Mouse (Mus musculus) lung, embryonic 16.5 days (tissue): ENCODE measurements around the gene Slc25a28. TPM values are rescaled to one million over a fixed set of nuclear protein-coding genes. Genes with fewer than 3 reads are reported as not detected.

Source experiments
- ATAC-seq: fragments of 200-750 bp; cut with Nextera tagmentation; 2 replicates; pipeline ENCODE4 v1.8.0; 2017; ENCODE audit warnings: low read depth, mild to moderate bottlenecking, moderate library complexity
- H3K27ac ChIP-seq: fragments of 300-500 bp; sonication (generic); 2 replicates; pipeline ENCODE4 v1.5.1; 2014; ENCODE audit warnings: mild to moderate bottlenecking, control low read depth, low read length
- H3K27me3 ChIP-seq: fragments of 300-500 bp; sonication (generic); 2 replicates; pipeline ENCODE4 v1.6.1; 2014; ENCODE audit warnings: low read depth, low read length, mixed read lengths; ENCODE audit not compliant: control insufficient read depth, insufficient read depth
- H3K36me3 ChIP-seq: fragments of 300-500 bp; sonication (generic); 2 replicates; pipeline ENCODE4 v1.6.1; 2014; ENCODE audit warnings: low read length; ENCODE audit not compliant: control insufficient read depth, insufficient read depth
- H3K4me1 ChIP-seq: fragments of 300-500 bp; sonication (generic); replicated peaks from 2 replicates; pipeline ENCODE4 v1.6.1; 2014; ENCODE audit warnings: low read length, mixed read lengths; ENCODE audit not compliant: control insufficient read depth, insufficient read depth
- H3K4me2 ChIP-seq: fragments of 300-500 bp; sonication (generic); 2 replicates; pipeline ENCODE4 v1.6.1; 2014; ENCODE audit warnings: low read depth, low read length, control low read depth
- H3K4me3 ChIP-seq: fragments of 300-500 bp; sonication (generic); 2 replicates; pipeline ENCODE4 v1.5.1; 2014; ENCODE audit warnings: mild to moderate bottlenecking, low read length, control low read depth
- H3K9ac ChIP-seq: fragments of 300-500 bp; sonication (generic); 2 replicates; pipeline ENCODE4 v1.6.1; 2014; ENCODE audit warnings: low read length, control low read depth
- H3K9me3 ChIP-seq: fragments of 300-500 bp; sonication (generic); 2 replicates; pipeline ENCODE4 v1.6.1; 2016; ENCODE audit warnings: low read length; ENCODE audit not compliant: control insufficient read depth
- WGBS: fragments of 180-500 bp; shearing (Covaris S2); extraction: QIAGEN DNeasy Blood & Tissue Kit; methylation state at CpG from one replicate; pipeline ENCODE4 v1.1.7; 2014; 5-methylcytosine and 5-hydroxymethylcytosine counted together
- polyA plus RNA-seq: library from polyadenylated mRNA; unstranded; fragments of >200 nt; fragmentation: Nextera tagmentation; extraction: Ambion mirVana; gene quantifications from 2 replicates; pipeline ENCODE4 v1.2.1, GENCODE M21; 2015

Slc25a28 gene
- polyA plus RNA-seq, 1 experiment from 2014 or later: 9.1 TPM

- no peak for ATAC-seq
- no peak overlapping the region for H3K4me2 ChIP-seq
- 59% methylated on average over 4 of the region's 4 CpGs for WGBS
Measured at GRCm38 (mm10) chr19:43667430-43667809, 7.3 kb downstream of the Slc25a28 start.

GRCm38 (mm10) chr19:43666661-43667429 is 7.8 kb downstream of the Slc25a28 start:
- ATAC-seq: no peak
- no peak overlapping the region for H3K4me3 ChIP-seq
- H3K27ac ChIP-seq: no peak overlapping the region
- H3K27me3 ChIP-seq: no peaks in the 10 kb centered on the region
- no peak overlapping the region for H3K9ac ChIP-seq
- no peaks in the 10 kb centered on the region for H3K4me1 ChIP-seq
- 85% methylated on average over 22 of the region's 22 CpGs for WGBS
- no peaks in the 10 kb centered on the region for H3K9me3 ChIP-seq
- no peak overlapping the region for H3K4me2 ChIP-seq
- H3K36me3 ChIP-seq: peaks cover 5% of the 10 kb centered on the region

More at GRCm38 (mm10) chr19:43667430-43667809, 7.3 kb downstream of the Slc25a28 start:
- Histone ChIP-seq H3K36me3 (peaks cover 5% of the 10 kb centered on the region), H3K4me1 (no peaks in the 10 kb centered on the region), H3K9me3 (no peaks in the 10 kb centered on the region), H3K4me3 (no peak overlapping the region), H3K27ac (no peak overlapping the region), H3K9ac (no peak overlapping the region), H3K27me3 (no peaks in the 10 kb centered on the region)

GRCm38 (mm10) chr19:43665441-43666048 is 9.1 kb downstream of the Slc25a28 start:
- Histone ChIP-seq H3K9me3 (no peaks in the 10 kb centered on the region), H3K27ac (no peak overlapping the region), H3K27me3 (no peaks in the 10 kb centered on the region), H3K4me1 (no peaks in the 10 kb centered on the region), H3K36me3 (peaks cover 5% of the 10 kb centered on the region), H3K4me3 (no peak overlapping the region), H3K9ac (no peak overlapping the region), H3K4me2 (no peak overlapping the region)
- no peak for ATAC-seq
- WGBS: 51% methylated on average over 12 of the region's 12 CpGs

- Histone ChIP-seq H3K4me3 (no peak overlapping the region), H3K4me2 (no peak overlapping the region), H3K36me3 (peaks cover 5% of the 10 kb centered on the region), H3K9me3 (no peaks in the 10 kb centered on the region), H3K9ac (no peak overlapping the region), H3K4me1 (no peaks in the 10 kb centered on the region), H3K27me3 (no peaks in the 10 kb centered on the region), H3K27ac (no peak overlapping the region)
- no peak for ATAC-seq
- 79% methylated on average over 8 of the region's 8 CpGs for WGBS
Measured at GRCm38 (mm10) chr19:43663471-43663870, 11.2 kb downstream of the Slc25a28 start.

GRCm38 (mm10) chr19:43662176-43662967 is 12.3 kb downstream of the Slc25a28 start:
- ATAC-seq: peak; percentile 38; the same call in 1 of the 2 replicates
- H3K27ac ChIP-seq: no peak overlapping the region

GRCm38 (mm10) chr19:43660774-43661173 is 13.9 kb downstream of the Slc25a28 start:
- no peak for ATAC-seq
- H3K4me3 ChIP-seq: no peak overlapping the region
- H3K36me3 ChIP-seq: peaks cover 5% of the 10 kb centered on the region
- no peaks in the 10 kb centered on the region for H3K27me3 ChIP-seq
- no peak overlapping the region for H3K27ac ChIP-seq
- H3K4me1 ChIP-seq: no peaks in the 10 kb centered on the region
- H3K9ac ChIP-seq: no peak overlapping the region
- WGBS: 76% methylated on average over 9 of the region's 9 CpGs
- no peak overlapping the region for H3K4me2 ChIP-seq
- H3K9me3 ChIP-seq: no peaks in the 10 kb centered on the region

More at GRCm38 (mm10) chr19:43662176-43662967, 12.3 kb downstream of the Slc25a28 start:
- Histone ChIP-seq H3K9ac (no peak overlapping the region), H3K4me3 (no peak overlapping the region), H3K36me3 (peaks cover 5% of the 10 kb centered on the region), H3K4me2 (no peak overlapping the region), H3K9me3 (no peaks in the 10 kb centered on the region), H3K4me1 (no peaks in the 10 kb centered on the region), H3K27me3 (no peaks in the 10 kb centered on the region)
- WGBS: 47% methylated on average over 19 of the region's 19 CpGs

- H3K9me3 ChIP-seq: no peaks in the 10 kb centered on the region
- 65% methylated on average over 6 of the region's 6 CpGs for WGBS
Measured at GRCm38 (mm10) chr19:43659632-43660031, 15.0 kb downstream of the Slc25a28 start.

GRCm38 (mm10) chr19:43655735-43656492 is 18.8 kb downstream of the Slc25a28 start:
- no peak for ATAC-seq
- H3K4me2 ChIP-seq: no peak overlapping the region
- no peaks in the 10 kb centered on the region; the same call in 1 of the 2 replicates for H3K4me1 ChIP-seq
- 39% methylated on average over 11 of the region's 11 CpGs for WGBS
- no peak overlapping the region for H3K9ac ChIP-seq
- no peak overlapping the region for H3K27ac ChIP-seq
- no peaks in the 10 kb centered on the region for H3K36me3 ChIP-seq
- H3K9me3 ChIP-seq: no peaks in the 10 kb centered on the region
- peaks cover 10% of the 10 kb centered on the region; the same call in 1 of the 2 replicates for H3K27me3 ChIP-seq
- H3K4me3 ChIP-seq: no peak overlapping the region

More at GRCm38 (mm10) chr19:43659632-43660031, 15.0 kb downstream of the Slc25a28 start:
- Histone ChIP-seq H3K9ac (no peak overlapping the region), H3K4me3 (no peak overlapping the region), H3K27ac (no peak overlapping the region), H3K4me2 (no peak overlapping the region), H3K36me3 (peaks cover 5% of the 10 kb centered on the region), H3K4me1 (no peaks in the 10 kb centered on the region), H3K27me3 (no peaks in the 10 kb centered on the region)
- no peak for ATAC-seq
